In the genomic region with DNA sequence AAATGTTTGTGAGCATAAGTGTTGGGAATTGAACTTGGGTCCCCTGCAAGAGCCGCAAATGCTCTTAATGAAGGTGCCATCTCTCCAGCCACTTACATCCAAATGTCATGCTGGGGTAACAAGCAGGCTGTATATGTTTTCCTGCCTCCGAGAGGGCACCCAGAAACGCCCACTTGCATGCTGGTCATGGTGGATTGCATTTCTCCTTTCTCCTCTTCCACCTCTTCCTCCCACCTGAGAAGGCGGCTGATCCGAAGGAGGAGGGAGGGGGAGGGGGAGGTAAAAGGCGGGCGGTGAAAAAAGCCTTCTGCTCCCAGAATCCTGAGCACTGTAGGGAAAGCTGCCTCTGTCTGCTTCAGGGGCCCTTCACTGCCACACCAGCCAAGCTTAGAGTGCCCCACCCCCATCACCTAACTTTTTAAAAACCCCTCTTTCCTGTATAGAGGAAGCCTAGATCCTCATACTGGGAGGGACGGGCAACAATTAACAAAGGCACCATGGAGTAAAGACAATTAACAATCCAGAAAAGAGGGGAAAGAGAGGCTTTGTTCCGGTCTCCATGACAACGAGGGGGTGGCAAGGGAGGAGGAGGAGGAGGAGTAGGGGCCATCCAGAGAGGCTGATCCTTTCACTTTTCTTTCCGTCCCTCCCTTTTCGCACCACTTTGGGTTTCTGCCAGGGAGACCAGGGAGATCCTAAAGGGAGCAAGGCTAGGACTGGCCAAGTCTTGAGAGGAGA, we compare ENCODE assay signal across 7 mouse cellular contexts. TPM values are rescaled to one million over a fixed set of nuclear protein-coding genes. Genes with fewer than 3 reads are reported as not detected.
DNase-seq lines count a peak whose midpoint lies in the region; ATAC-seq and TF ChIP-seq lines count a peak whose summit lies in the region.

No protein-coding gene starts in this region.

- no peak for TF ChIP-seq CTCF in liver, postnatal 0 days (IDR thresholded peaks at IDR 0.05; ENCODE audit: low read depth)

- H3K9ac ChIP-seq in heart, embryonic 13.5 days = peak overlapping the region; percentile 73
- H3K9ac ChIP-seq in liver, postnatal 0 days (replicated peaks) = no peak overlapping the region

- H3K27me3 ChIP-seq in heart, embryonic 13.5 days (replicated peaks) = 0 out of 2 replicates have a peak, but pooled peaks cover 2% of the 10 kb centered on the region
- no peaks in the 10 kb centered on the region for H3K27me3 ChIP-seq in liver, postnatal 0 days (ENCODE audit: insufficient read depth, low read length)

- peaks cover 18% of the 10 kb centered on the region for H3K4me1 ChIP-seq in heart, embryonic 13.5 days
- no peaks in the 10 kb centered on the region; the same call in 1 of the 2 replicates for H3K4me1 ChIP-seq in liver, postnatal 0 days (ENCODE audit: insufficient read depth)

- H3K4me2 ChIP-seq in heart, embryonic 13.5 days = peak overlapping the region; percentile 63
- peak overlapping the region; percentile 44 for H3K4me2 ChIP-seq in liver, postnatal 0 days (ENCODE audit: low read depth, low read length)

- peak overlapping the region; percentile 41 for H3K4me3 ChIP-seq in heart, embryonic 13.5 days
- no peak overlapping the region for H3K4me3 ChIP-seq in liver, postnatal 0 days (ENCODE audit: low read depth, low read length)

- H3K36me3 ChIP-seq in heart, embryonic 13.5 days = no peaks in the 10 kb centered on the region
- H3K36me3 ChIP-seq in liver, postnatal 0 days (replicated peaks; ENCODE audit: insufficient read depth, low read length) = no peaks in the 10 kb centered on the region

- DNase-seq in adrenal gland, postnatal 10 days = peak; percentile 68
- peak; percentile 55 to 65 for DNase-seq in cerebellum, postnatal 10 days
- peak; percentile 52 for DNase-seq in kidney, postnatal 14 days
- no peak for DNase-seq in liver, postnatal 0 days
- peak; percentile 96 for DNase-seq in retina, postnatal 1 day
- no peak for DNase-seq in spleen, postnatal 14 days (ENCODE audit: low spot score in 2 of 2)

- ATAC-seq in heart, embryonic 13.5 days (ENCODE audit: extremely low read depth, insufficient number of reproducible peaks, low FRiP score, low TSS enrichment) = no peak
- no peak for ATAC-seq in liver, postnatal 0 days

- WGBS in heart, embryonic 13.5 days = 17% methylated on average over 12 of the region's 12 CpGs
- 44% methylated on average over 12 of the region's 12 CpGs for WGBS in liver, postnatal 0 days (ENCODE audit: insufficient replicate concordance)

- TF ChIP-seq EP300 in liver, postnatal 0 days (IDR thresholded peaks at IDR 0.05; ENCODE audit: low read depth) = no peak

- peaks cover 13% of the 10 kb centered on the region for H3K9me3 ChIP-seq in heart, embryonic 13.5 days
- peaks cover 4% of the 10 kb centered on the region; the same call in 1 of the 2 replicates for H3K9me3 ChIP-seq in liver, postnatal 0 days (ENCODE audit: low read length)

- no peak overlapping the region for H3K27ac ChIP-seq in heart, embryonic 13.5 days (replicated peaks)
- H3K27ac ChIP-seq in liver, postnatal 0 days (ENCODE audit: low read depth) = no peak overlapping the region

RNA-seq across cellular contexts. Expression of gene Sox13, which starts 10.0 kb away (rescaled TPM):
- 10 to 100 TPM; 18.5 to 23.2 TPM for total RNA-seq in adrenal gland, postnatal 10 days (2021)
- 4.3 and 4.9 TPM in 2 replicates for polyA plus RNA-seq in heart, embryonic 13.5 days (2015; fragmentation: Nextera tagmentation; extraction: Ambion mirVana)
- polyA plus RNA-seq in liver, postnatal 0 days (2015; fragmentation: Nextera tagmentation; extraction: Ambion mirVana) = 1.3 and 1.9 TPM in 2 replicates

Comparison
In these comparisons a context has a peak if more than half of its experiments do, and no peak if none do; other contexts are left out.
1. DNase-seq: peak in adrenal gland, postnatal 10 days (single experiment), cerebellum, postnatal 10 days (2 of 2), kidney, postnatal 14 days (single experiment) and retina, postnatal 1 day (single experiment); none in liver, postnatal 0 days (single experiment) and spleen, postnatal 14 days (0 of 2).